In genomic region chr6:120999087-120999486, GRCm38 (mm10) we compare ENCODE assay signal across 26 mouse cellular contexts.
A peak's percentile ranks its signal among the peaks of the same experiment; 100 is the strongest.
DNase-seq lines count a peak whose midpoint lies in the region; ATAC-seq and TF ChIP-seq lines count a peak whose summit lies in the region.
"Had no signal": no experiment of that assay in that cellular context is flagged by ENCODE, and none has a peak within 500 bp of the region (broad histone marks: within the 10 kb centered on the region; RNA-seq: fewer than 3 reads in every experiment).

No protein-coding gene starts in this region.

- no peak for TF ChIP-seq CTCF in gastrocnemius, adult 2 months (IDR thresholded peaks at IDR 0.05)

- H3K4me3 ChIP-seq in gastrocnemius, adult 2 months = no peak overlapping the region
- H3K4me3 ChIP-seq in kidney, embryonic 14.5 days (ENCODE audit: low read length) = no peak overlapping the region
- H3K4me3 ChIP-seq in embryonic facial prominence, embryonic 10.5 days = no peak overlapping the region
- no peak overlapping the region for H3K4me3 ChIP-seq in embryonic facial prominence, embryonic 15.5 days (replicated peaks)
- H3K4me3 ChIP-seq: forebrain, embryonic 15.5 days; heart, embryonic 10.5 days; hindbrain, embryonic 15.5 days; layer of hippocampus, adult 2 months; limb, embryonic 15.5 days; megakaryocyte, embryonic 14.5 days; midbrain, embryonic 13.5 days had no signal

- intact Hi-C loops in gastrocnemius, adult 2 months (cut with DNase I) = no loop called here

- no peak for ATAC-seq in kidney, embryonic 14.5 days (ENCODE audit: low FRiP score, low TSS enrichment)
- no peak for ATAC-seq in embryonic facial prominence, embryonic 15.5 days (ENCODE audit: insufficient number of reproducible peaks, low FRiP score, low TSS enrichment, low read depth)
- no peak for ATAC-seq in megakaryocyte progenitor cell, adult 5-6 weeks (replicated peaks; ENCODE audit: poor library complexity)
- ATAC-seq: forebrain, embryonic 15.5 days; midbrain, embryonic 13.5 days; Patski had no signal

- H3K9me3 ChIP-seq in kidney, embryonic 14.5 days (ENCODE audit: control insufficient read depth, low read length) = no peaks in the 10 kb centered on the region
- H3K9me3 ChIP-seq in embryonic facial prominence, embryonic 10.5 days = no peaks in the 10 kb centered on the region
- H3K9me3 ChIP-seq in embryonic facial prominence, embryonic 15.5 days (replicated peaks) = no peaks in the 10 kb centered on the region
- H3K9me3 ChIP-seq: forebrain, embryonic 15.5 days; heart, embryonic 10.5 days; hindbrain, embryonic 15.5 days; limb, embryonic 15.5 days; megakaryocyte, embryonic 14.5 days; midbrain, embryonic 13.5 days had no signal

- no peaks in the 10 kb centered on the region for H3K27me3 ChIP-seq in kidney, embryonic 14.5 days (ENCODE audit: control insufficient read depth, insufficient read depth, low read length)
- H3K27me3 ChIP-seq in embryonic facial prominence, embryonic 10.5 days (replicated peaks; ENCODE audit: low read depth, poor library complexity, severe bottlenecking) = no peaks in the 10 kb centered on the region
- no peaks in the 10 kb centered on the region for H3K27me3 ChIP-seq in embryonic facial prominence, embryonic 15.5 days
- H3K27me3 ChIP-seq: forebrain, embryonic 15.5 days; hindbrain, embryonic 15.5 days; limb, embryonic 15.5 days; megakaryocyte, embryonic 14.5 days; midbrain, embryonic 13.5 days; Patski had no signal

- WGBS in kidney, embryonic 14.5 days = 57% methylated on average over 5 of the region's 5 CpGs
- WGBS in embryonic facial prominence, embryonic 10.5 days = 46% methylated on average over 5 of the region's 5 CpGs
- WGBS in embryonic facial prominence, embryonic 15.5 days = 42% methylated on average over 5 of the region's 5 CpGs

- H3K36me3 ChIP-seq in kidney, embryonic 14.5 days (ENCODE audit: control insufficient read depth, insufficient read depth, low read length) = peaks cover 13% of the 10 kb centered on the region; the same call in 1 of the 2 replicates
- H3K36me3 ChIP-seq in embryonic facial prominence, embryonic 10.5 days (replicated peaks) = peaks cover 26% of the 10 kb centered on the region
- H3K36me3 ChIP-seq in embryonic facial prominence, embryonic 15.5 days = peaks cover 22% of the 10 kb centered on the region

- H3K9ac ChIP-seq in kidney, embryonic 14.5 days (ENCODE audit: low read depth, low read length) = peak overlapping the region; percentile 9; the same call in 1 of the 2 replicates
- no peak overlapping the region for H3K9ac ChIP-seq in embryonic facial prominence, embryonic 15.5 days
- H3K9ac ChIP-seq: forebrain, embryonic 15.5 days; hindbrain, embryonic 15.5 days; limb, embryonic 15.5 days; liver, embryonic 14.5 days; lung, embryonic 14.5 days; midbrain, embryonic 13.5 days had no signal

- no peak overlapping the region for H3K4me2 ChIP-seq in kidney, embryonic 14.5 days (replicated peaks; ENCODE audit: low read depth, low read length)
- no peak overlapping the region for H3K4me2 ChIP-seq in embryonic facial prominence, embryonic 15.5 days (replicated peaks)
- H3K4me2 ChIP-seq: forebrain, embryonic 15.5 days; hindbrain, embryonic 15.5 days; limb, embryonic 15.5 days; lung, embryonic 14.5 days; midbrain, embryonic 13.5 days had no signal

- H3K27ac ChIP-seq in gastrocnemius, adult 2 months = peak overlapping the region; percentile 85
- no peak overlapping the region for H3K27ac ChIP-seq in kidney, embryonic 14.5 days (ENCODE audit: low read depth, low read length)
- peak overlapping the region; percentile 7 for H3K27ac ChIP-seq in embryonic facial prominence, embryonic 10.5 days (replicated peaks)
- H3K27ac ChIP-seq in embryonic facial prominence, embryonic 15.5 days (replicated peaks) = 0 out of 2 replicates have a peak overlapping the region, but pooled peaks have one; percentile 1
- H3K27ac ChIP-seq: forebrain, embryonic 15.5 days; hindbrain, embryonic 15.5 days; layer of hippocampus, adult 2 months; limb, embryonic 15.5 days; liver, embryonic 14.5 days; midbrain, embryonic 13.5 days had no signal

- H3K4me1 ChIP-seq in kidney, embryonic 14.5 days (ENCODE audit: control insufficient read depth, insufficient read depth, low read length) = no peaks in the 10 kb centered on the region; the same call in 1 of the 2 replicates
- H3K4me1 ChIP-seq in embryonic facial prominence, embryonic 10.5 days = peaks cover 19% of the 10 kb centered on the region
- H3K4me1 ChIP-seq in embryonic facial prominence, embryonic 15.5 days = peaks cover 9% of the 10 kb centered on the region; the same call in 1 of the 2 replicates
- H3K4me1 ChIP-seq: forebrain, embryonic 15.5 days; hindbrain, embryonic 15.5 days; midbrain, embryonic 13.5 days had no signal

- peak; percentile 56 for DNase-seq in gastrocnemius, adult 2 months
- no peak for DNase-seq in gastrocnemius, postnatal 10 days
- DNase-seq in kidney, postnatal 4 days = no peak
- no peak for DNase-seq in embryonic facial prominence, embryonic 10.5 days (ENCODE audit: low spot score)
- no peak for DNase-seq in Muller cell, postnatal 12 days (ENCODE audit: inconsistent ontology term)
- DNase-seq: adrenal gland, adult 2 months; cerebellum, adult 9-10 months; gastrocnemius, postnatal 36 days; kidney, adult 2 months; kidney, postnatal 10 days; layer of hippocampus, postnatal 36 days; lung, embryonic 14.5 days; thymus, adult 18-20 months; thymus, postnatal 36 days had no signal
